Mouse (Mus musculus) limb, embryonic 14.5 days (tissue): Measurements from ENCODE around the gene Adamtsl4. TPM values are rescaled to one million over a fixed set of nuclear protein-coding genes. Genes with fewer than 3 reads are reported as not detected.
"Not testable (repeated sequence)": the region's sequence is repeated elsewhere in the genome, so short reads cannot be mapped to it uniquely, and the experiment has no call there.

Experiments
- ATAC-seq: fragments of 200-750 bp; cut with Nextera tagmentation; 2 replicates; pipeline ENCODE4 v1.8.0; 2017; ENCODE audit warnings: low read depth, moderate number of reproducible peaks, moderate TSS enrichment; ENCODE audit not compliant: low FRiP score
- DNase-seq: peaks from one replicate; pipeline ENCODE4 v3.0.0-alpha.2; 2015; ENCODE audit warnings: low spot score
- H3K27ac ChIP-seq: fragments of 300-500 bp; sonication (generic); replicated peaks from 2 replicates; pipeline ENCODE4 v1.5.1; 2014; ENCODE audit warnings: low read depth, mild to moderate bottlenecking, low read length, moderate library complexity, mixed read lengths
- H3K27me3 ChIP-seq: fragments of 300-500 bp; sonication (generic); 2 replicates; pipeline ENCODE4 v1.6.1; 2014; ENCODE audit warnings: low read length, mixed read lengths; ENCODE audit not compliant: control insufficient read depth, insufficient read depth
- H3K36me3 ChIP-seq: fragments of 300-500 bp; sonication (generic); 2 replicates; pipeline ENCODE4 v1.6.1; 2014; ENCODE audit warnings: mild to moderate bottlenecking, low read length, moderate library complexity, mixed read lengths; ENCODE audit not compliant: control insufficient read depth, insufficient read depth
- H3K4me1 ChIP-seq: fragments of 300-500 bp; sonication (generic); 2 replicates; pipeline ENCODE4 v1.6.1; 2014; ENCODE audit warnings: antibody characterized with exemption, low read length, mixed read lengths; ENCODE audit not compliant: control insufficient read depth, insufficient read depth
- H3K4me2 ChIP-seq: fragments of 300-500 bp; sonication (generic); replicated peaks from 2 replicates; pipeline ENCODE4 v1.6.1; 2014; ENCODE audit warnings: low read depth, mild to moderate bottlenecking, low read length, moderate library complexity; ENCODE audit not compliant: severe bottlenecking
- H3K4me3 ChIP-seq: fragments of 300-500 bp; sonication (generic); replicated peaks from 2 replicates; pipeline ENCODE4 v1.5.1; 2014; ENCODE audit warnings: low read length
- H3K9ac ChIP-seq: fragments of 300-500 bp; sonication (generic); 2 replicates; pipeline ENCODE4 v1.6.1; 2014; ENCODE audit warnings: mild to moderate bottlenecking, low read depth, low read length, moderate library complexity; ENCODE audit not compliant: severe bottlenecking
- H3K9me3 ChIP-seq: fragments of 300-500 bp; sonication (generic); 2 replicates; pipeline ENCODE4 v1.6.1; 2016; ENCODE audit warnings: low read length; ENCODE audit not compliant: control insufficient read depth
- POLR2A ChIP-seq: fragments of 200-500 bp; IDR thresholded peaks from 2 replicates; pipeline ENCODE4 v1.8.0; 2012; ENCODE audit warnings: inconsistent platforms, mild to moderate bottlenecking, moderate library complexity, borderline replicate concordance; ENCODE audit not compliant: insufficient read depth, insufficient read length; ENCODE audit errors: extremely low read depth
- WGBS: fragments of 180-500 bp; shearing (Covaris S2); extraction: QIAGEN DNeasy Blood & Tissue Kit; methylation state at CpG from one replicate; pipeline ENCODE4 v1.1.7; 2014; 5-methylcytosine and 5-hydroxymethylcytosine counted together
- polyA plus RNA-seq, 2 experiments: library from polyadenylated mRNA; depleted of rRNA in 1 of 2; stranded (reverse) in 1 of 2; unstranded in 1 of 2; fragments of >200 nt; fragmentation: Nextera tagmentation in 1 of 2; extraction: Ambion mirVana in 1 of 2; gene quantifications; 2 replicates each; pipeline versions ENCODE4 v1.2.1 to v1.2.3; 2012 to 2014

Adamtsl4 gene
- polyA plus RNA-seq, 2 experiments, result 2.8 to 3.3 TPM

- Histone ChIP-seq H3K9ac (peak overlapping the region; percentile 45; the same call in 1 of the 2 replicates), H3K27me3 (no peaks in the 10 kb centered on the region), H3K27ac (peak overlapping the region; percentile 90), H3K4me1 (peaks cover 45% of the 10 kb centered on the region), H3K9me3 (no peaks in the 10 kb centered on the region), H3K4me3 (peak overlapping the region; percentile 15; the same call in 1 of the 2 replicates), H3K36me3 (peaks cover 4% of the 10 kb centered on the region), H3K4me2 (peak overlapping the region; percentile 42)
- WGBS, result 7% methylated on average over 11 of the region's 11 CpGs
- ATAC-seq (peak; percentile 7; the same call in 1 of the 2 replicates), DNase-seq (no peak)
- no peak for TF ChIP-seq POLR2A
Measured at GRCm38 (mm10) chr3:95673707-95674211, 14.0 kb downstream of the Adamtsl4 start.

- WGBS, result 24% methylated on average over 10 of the region's 10 CpGs
- peaks cover 45% of the 10 kb centered on the region for H3K4me1 ChIP-seq
Measured at GRCm38 (mm10) chr3:95672861-95673706, 14.6 kb downstream of the Adamtsl4 start.

GRCm38 (mm10) chr3:95672461-95672860, 15.3 kb downstream of the Adamtsl4 start:
- no peaks in the 10 kb centered on the region for H3K9me3 ChIP-seq
- ATAC-seq (no peak), DNase-seq (no peak)
- H3K4me2 ChIP-seq, result no peak overlapping the region
- no peak overlapping the region for H3K9ac ChIP-seq
- 37% methylated on average over 3 of the region's 3 CpGs for WGBS
- no peak for TF ChIP-seq POLR2A
- H3K27ac ChIP-seq, result peak overlapping the region; percentile 33; the same call in 1 of the 2 replicates
- H3K4me3 ChIP-seq, result no peak overlapping the region
- no peaks in the 10 kb centered on the region for H3K27me3 ChIP-seq
- H3K36me3 ChIP-seq, result peaks cover 7% of the 10 kb centered on the region
- H3K4me1 ChIP-seq, result peaks cover 52% of the 10 kb centered on the region

More at GRCm38 (mm10) chr3:95672861-95673706, 14.6 kb downstream of the Adamtsl4 start:
- DNase-seq (no peak), ATAC-seq (no peak)
- Histone ChIP-seq H3K36me3 (peaks cover 5% of the 10 kb centered on the region), H3K9me3 (no peaks in the 10 kb centered on the region), H3K27ac (peak overlapping the region; percentile 90), H3K27me3 (no peaks in the 10 kb centered on the region), H3K9ac (peak overlapping the region; percentile 12; the same call in 1 of the 2 replicates), H3K4me3 (peak overlapping the region; percentile 15; the same call in 1 of the 2 replicates), H3K4me2 (peak overlapping the region; percentile 42)
- no peak for TF ChIP-seq POLR2A

- ATAC-seq (no peak), DNase-seq (no peak)
- Histone ChIP-seq H3K4me3 (no peak overlapping the region), H3K9me3 (no peaks in the 10 kb centered on the region), H3K27ac (no peak overlapping the region), H3K36me3 (peaks cover 7% of the 10 kb centered on the region), H3K9ac (no peak overlapping the region), H3K4me2 (no peak overlapping the region), H3K4me1 (peaks cover 54% of the 10 kb centered on the region), H3K27me3 (no peaks in the 10 kb centered on the region)
- WGBS, result 86% methylated on average over 5 of the region's 5 CpGs
- TF ChIP-seq POLR2A, result no peak
Measured at GRCm38 (mm10) chr3:95671201-95671600, 16.5 kb downstream of the Adamtsl4 start.

GRCm38 (mm10) chr3:95670419-95670818, 17.3 kb downstream of the Adamtsl4 start:
- not testable (repeated sequence) for H3K4me2 ChIP-seq, H3K36me3 ChIP-seq, H3K9me3 ChIP-seq, H3K27ac ChIP-seq, ATAC-seq, H3K9ac ChIP-seq, H3K27me3 ChIP-seq, DNase-seq, H3K4me3 ChIP-seq
- peaks cover 46% of the 10 kb centered on the region for H3K4me1 ChIP-seq
- 98% methylated on average over 3 of the region's 3 CpGs for WGBS
